Mouse (Mus musculus): ENCODE data around the gene Msto1. TPM values are rescaled to one million over a fixed set of nuclear protein-coding genes. Genes with fewer than 3 reads are reported as not detected.
"Not testable (repeated sequence)": the region's sequence is repeated elsewhere in the genome, so short reads cannot be mapped to it uniquely, and the experiment has no call there.

The Msto1 gene
- polyA plus RNA-seq (2015; fragmentation: Nextera tagmentation; extraction: Ambion mirVana): 43.4 and 45.6 TPM in 2 replicates

DNA sequence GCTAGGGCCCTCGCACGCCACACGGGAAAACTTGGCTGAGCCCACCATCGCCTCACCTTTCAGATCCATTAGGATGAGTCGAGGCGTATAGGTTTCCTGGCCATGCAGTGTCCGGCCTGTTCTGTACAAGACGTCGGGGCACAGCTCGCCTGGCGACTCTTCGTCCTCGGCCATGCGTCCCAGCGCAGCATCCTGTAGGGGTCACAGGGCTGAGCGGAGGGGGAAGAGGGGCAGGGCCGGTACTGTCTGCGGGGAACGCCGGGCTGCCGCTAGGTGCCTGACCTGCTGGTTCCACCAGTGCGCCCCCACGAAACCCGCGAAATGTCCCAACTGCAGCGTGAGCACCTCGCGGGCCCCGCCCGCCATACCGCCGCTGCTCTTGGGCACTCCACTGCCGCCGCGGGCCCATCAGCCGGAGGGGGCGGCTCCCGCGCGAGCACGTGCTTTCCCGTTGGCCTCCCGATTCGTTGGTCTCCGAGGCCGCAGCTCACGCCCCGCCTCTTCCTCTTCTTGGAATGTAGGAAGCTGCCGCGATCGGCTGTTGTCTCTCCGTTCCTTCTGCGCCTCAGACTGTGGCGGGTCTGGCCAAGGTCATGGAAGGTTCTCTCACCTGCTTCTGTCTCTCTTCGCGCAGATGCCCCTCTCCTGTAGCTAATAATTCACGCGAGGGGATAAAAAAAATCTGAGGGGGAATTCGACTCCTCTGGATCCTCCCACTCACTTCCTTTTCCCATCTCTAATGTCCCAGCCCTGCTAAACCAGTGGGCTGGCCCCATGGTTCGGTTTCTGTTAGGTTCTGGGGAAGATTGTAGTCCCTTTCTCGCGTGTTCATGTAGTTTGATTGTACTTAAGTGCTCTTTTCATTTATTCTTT lies at the start of gene Msto1:
Msto1 (minus strand) TSS at position 489 of the 873 bp plus-strand sequence.
- H3K9ac ChIP-seq (ENCODE audit: low read depth, low read length): peak within 1 kb of the TSS; percentile 82
- H3K4me2 ChIP-seq (ENCODE audit: low read depth, low read length): peak within 1 kb of the TSS; percentile 83
- peak within 1 kb of the TSS; percentile 90 for H3K27ac ChIP-seq (ENCODE audit: low read length)
- no peaks in the 10 kb centered on the region for H3K9me3 ChIP-seq (ENCODE audit: control insufficient read depth, low read length)
- WGBS: under 1% methylated on average over 61 of the region's 62 CpGs
- peak within 1 kb of the TSS; percentile 72 for H3K4me3 ChIP-seq (ENCODE audit: low read length)
- peaks cover 12% of the 10 kb centered on the region for H3K36me3 ChIP-seq (ENCODE audit: control insufficient read depth, insufficient read depth, low read length)
- peak; percentile 99 for ATAC-seq
- no peaks in the 10 kb centered on the region for H3K27me3 ChIP-seq (replicated peaks; ENCODE audit: control insufficient read depth, insufficient read depth, low read length)
- H3K4me1 ChIP-seq (ENCODE audit: control insufficient read depth, insufficient read depth, low read length): peaks cover 6% of the 10 kb centered on the region

DNA sequence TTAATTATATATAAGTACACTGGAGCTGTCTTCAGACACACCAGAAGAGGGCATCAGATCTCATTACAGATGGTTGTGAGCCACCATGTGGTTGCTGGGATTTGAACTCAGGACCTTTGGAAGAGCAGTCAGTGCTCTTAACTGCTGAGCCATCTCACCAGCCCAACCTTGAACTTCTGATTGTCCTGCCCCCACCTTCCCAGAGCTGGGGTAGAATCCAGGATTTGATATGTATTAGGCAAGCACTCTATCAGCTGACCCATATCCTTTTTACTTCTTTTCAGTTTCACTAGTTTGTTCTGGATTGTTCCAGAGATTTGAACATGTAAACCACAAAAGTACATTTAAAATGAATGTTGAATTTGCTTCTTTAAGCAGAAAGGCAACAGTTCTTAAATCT lies 49.4 kb upstream of the Msto1 start:
- not testable (repeated sequence) for H3K9me3 ChIP-seq (ENCODE audit: control insufficient read depth, low read length); H3K4me2 ChIP-seq (ENCODE audit: low read depth, low read length); H3K4me3 ChIP-seq (ENCODE audit: low read length); ATAC-seq; H3K36me3 ChIP-seq (ENCODE audit: control insufficient read depth, insufficient read depth, low read length); H3K27ac ChIP-seq (ENCODE audit: low read length); H3K9ac ChIP-seq (ENCODE audit: low read depth, low read length); H3K4me1 ChIP-seq (ENCODE audit: control insufficient read depth, insufficient read depth, low read length); H3K27me3 ChIP-seq (replicated peaks; ENCODE audit: control insufficient read depth, insufficient read depth, low read length)

DNA sequence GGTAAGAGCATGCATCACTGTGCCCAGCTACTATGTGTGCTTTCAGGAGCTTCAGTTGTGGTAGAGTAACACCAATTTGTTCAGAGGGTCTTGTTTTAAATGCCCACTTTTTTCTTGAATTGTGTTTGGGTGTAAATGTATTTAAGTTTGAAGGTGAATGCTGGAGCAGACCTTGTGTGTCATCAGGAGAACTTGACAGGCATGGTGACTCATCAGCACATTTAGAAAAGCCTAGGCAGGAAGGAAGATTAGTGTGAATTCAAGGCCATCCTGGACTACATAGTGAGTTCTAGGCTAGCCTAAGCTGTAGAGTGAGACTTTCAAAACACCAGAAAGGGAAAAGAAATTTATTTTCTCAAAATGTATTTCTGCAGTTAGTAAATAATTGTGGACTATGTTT lies 39.9 kb upstream of the Msto1 start:
- no peak overlapping the region for H3K4me2 ChIP-seq (ENCODE audit: low read depth, low read length)
- no peak overlapping the region for H3K4me3 ChIP-seq (ENCODE audit: low read length)
- ATAC-seq: no peak
- no peaks in the 10 kb centered on the region for H3K9me3 ChIP-seq (ENCODE audit: control insufficient read depth, low read length)
- no peak overlapping the region for H3K27ac ChIP-seq (ENCODE audit: low read length)
- no peaks in the 10 kb centered on the region for H3K27me3 ChIP-seq (replicated peaks; ENCODE audit: control insufficient read depth, insufficient read depth, low read length)
- no peak overlapping the region for H3K9ac ChIP-seq (ENCODE audit: low read depth, low read length)
- peaks cover 7% of the 10 kb centered on the region; the same call in 1 of the 2 replicates for H3K4me1 ChIP-seq (ENCODE audit: control insufficient read depth, insufficient read depth, low read length)
- H3K36me3 ChIP-seq (ENCODE audit: control insufficient read depth, insufficient read depth, low read length): no peaks in the 10 kb centered on the region

DNA sequence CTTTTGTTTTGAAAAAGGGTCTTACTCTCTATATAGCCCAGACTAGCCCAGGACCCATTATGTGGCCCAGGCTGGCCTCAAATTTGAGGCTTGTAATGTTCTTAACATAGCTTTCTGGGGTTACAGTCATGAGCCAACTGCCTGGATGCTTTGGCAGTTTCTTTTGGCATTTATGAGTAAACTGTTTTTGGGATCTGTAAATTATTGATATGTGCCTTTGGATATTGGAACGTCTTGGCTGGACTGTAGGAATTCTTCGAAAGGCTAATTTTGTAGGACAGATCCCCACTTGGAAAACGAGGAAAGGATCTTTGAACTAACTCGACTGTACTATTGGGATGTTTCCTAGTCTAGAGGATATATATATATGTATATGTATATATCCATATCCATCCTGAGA lies 39.4 kb upstream of the Msto1 start:
- Histone ChIP-seq H3K4me2 (ENCODE audit: low read depth, low read length) (no peak overlapping the region), H3K27me3 (replicated peaks; ENCODE audit: control insufficient read depth, insufficient read depth, low read length) (no peaks in the 10 kb centered on the region), H3K9me3 (ENCODE audit: control insufficient read depth, low read length) (no peaks in the 10 kb centered on the region), H3K4me1 (ENCODE audit: control insufficient read depth, insufficient read depth, low read length) (peaks cover 11% of the 10 kb centered on the region), H3K9ac (ENCODE audit: low read depth, low read length) (no peak overlapping the region), H3K4me3 (ENCODE audit: low read length) (no peak overlapping the region), H3K27ac (ENCODE audit: low read length) (no peak overlapping the region), H3K36me3 (ENCODE audit: control insufficient read depth, insufficient read depth, low read length) (no peaks in the 10 kb centered on the region)
- 82% methylated on average over 4 of the region's 4 CpGs for WGBS
- ATAC-seq: no peak

DNA sequence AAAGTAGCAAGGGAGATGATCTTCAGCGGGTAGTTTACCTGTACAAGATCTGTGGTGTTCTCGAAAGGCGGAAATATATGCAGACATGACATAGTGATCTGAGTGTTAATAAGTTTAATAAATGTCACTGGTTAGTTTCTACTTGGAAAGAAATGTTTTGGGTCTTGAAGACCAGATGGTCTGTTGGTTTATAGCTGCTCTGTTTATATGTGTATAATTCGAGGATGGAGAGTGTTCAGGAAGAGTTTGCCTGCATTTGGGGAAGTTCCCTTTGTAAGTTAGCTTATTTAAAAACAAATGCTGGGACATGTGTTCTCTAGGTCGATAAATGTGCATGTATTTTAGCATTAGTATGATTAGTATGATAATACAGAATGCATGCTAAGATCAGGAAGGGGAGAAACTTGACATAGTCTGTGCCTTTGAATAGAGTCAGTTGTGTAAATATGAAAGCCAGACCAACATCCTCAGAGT lies 37.6 kb upstream of the Msto1 start:
- Histone ChIP-seq H3K9me3 (ENCODE audit: control insufficient read depth, low read length) (no peaks in the 10 kb centered on the region), H3K4me1 (ENCODE audit: control insufficient read depth, insufficient read depth, low read length) (peaks cover 21% of the 10 kb centered on the region), H3K9ac (ENCODE audit: low read depth, low read length) (peak overlapping the region; percentile 99), H3K4me2 (ENCODE audit: low read depth, low read length) (peak overlapping the region; percentile 54), H3K27ac (ENCODE audit: low read length) (peak overlapping the region; percentile 98), H3K27me3 (replicated peaks; ENCODE audit: control insufficient read depth, insufficient read depth, low read length) (no peaks in the 10 kb centered on the region), H3K36me3 (ENCODE audit: control insufficient read depth, insufficient read depth, low read length) (no peaks in the 10 kb centered on the region), H3K4me3 (ENCODE audit: low read length) (peak overlapping the region; percentile 97)
- 0% methylated on average over 5 of the region's 5 CpGs for WGBS
- no peak for ATAC-seq

DNA sequence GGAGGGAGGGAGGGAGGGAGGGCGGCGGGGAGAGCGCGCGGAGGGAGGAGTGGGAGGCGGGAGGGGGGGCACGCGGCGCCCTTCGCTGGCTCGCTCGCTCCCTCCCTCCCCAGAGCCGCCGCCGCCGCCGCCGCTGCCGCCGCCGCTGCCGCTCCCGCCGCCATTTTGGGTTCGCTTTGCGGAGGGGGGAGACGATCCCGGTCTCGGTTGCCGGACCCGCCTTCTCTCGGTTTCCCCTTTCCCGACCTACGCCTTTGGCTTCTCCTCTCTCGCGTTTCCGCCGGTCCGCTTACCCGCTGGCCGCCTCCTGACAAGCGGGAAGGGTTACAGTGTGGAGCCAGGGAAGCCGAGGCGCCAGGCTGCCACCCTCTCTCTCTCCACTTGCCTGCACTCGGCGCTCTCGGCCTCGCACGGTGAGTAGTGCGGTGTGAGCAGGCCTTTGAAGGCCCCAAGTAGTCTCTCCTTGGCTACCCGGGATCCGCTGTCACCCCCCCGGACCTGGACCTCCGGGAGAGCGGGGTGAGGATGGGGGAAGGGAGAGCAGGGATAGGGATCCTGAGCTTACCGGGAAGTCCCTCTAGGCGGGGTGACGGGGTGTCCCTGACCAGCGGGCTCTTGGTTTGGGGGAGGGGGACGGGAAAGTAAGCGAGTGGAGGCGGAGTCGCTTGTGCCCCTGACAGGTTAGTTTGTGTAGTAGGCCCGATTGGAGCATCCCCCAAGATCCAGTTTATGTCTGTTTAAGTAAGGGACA lies 37.0 kb upstream of the Msto1 start, which contains the start of the genes Ash1l and Dap3:
Ash1l (plus strand) TSS at position 47 of the 751 bp plus-strand sequence.
Dap3 (minus strand) TSS at position 606 of the 751 bp plus-strand sequence.
- under 1% methylated on average over 34 of the region's 64 CpGs for WGBS
- peak within 1 kb of the TSS; percentile 99 for H3K9ac ChIP-seq (ENCODE audit: low read depth, low read length)

DNA sequence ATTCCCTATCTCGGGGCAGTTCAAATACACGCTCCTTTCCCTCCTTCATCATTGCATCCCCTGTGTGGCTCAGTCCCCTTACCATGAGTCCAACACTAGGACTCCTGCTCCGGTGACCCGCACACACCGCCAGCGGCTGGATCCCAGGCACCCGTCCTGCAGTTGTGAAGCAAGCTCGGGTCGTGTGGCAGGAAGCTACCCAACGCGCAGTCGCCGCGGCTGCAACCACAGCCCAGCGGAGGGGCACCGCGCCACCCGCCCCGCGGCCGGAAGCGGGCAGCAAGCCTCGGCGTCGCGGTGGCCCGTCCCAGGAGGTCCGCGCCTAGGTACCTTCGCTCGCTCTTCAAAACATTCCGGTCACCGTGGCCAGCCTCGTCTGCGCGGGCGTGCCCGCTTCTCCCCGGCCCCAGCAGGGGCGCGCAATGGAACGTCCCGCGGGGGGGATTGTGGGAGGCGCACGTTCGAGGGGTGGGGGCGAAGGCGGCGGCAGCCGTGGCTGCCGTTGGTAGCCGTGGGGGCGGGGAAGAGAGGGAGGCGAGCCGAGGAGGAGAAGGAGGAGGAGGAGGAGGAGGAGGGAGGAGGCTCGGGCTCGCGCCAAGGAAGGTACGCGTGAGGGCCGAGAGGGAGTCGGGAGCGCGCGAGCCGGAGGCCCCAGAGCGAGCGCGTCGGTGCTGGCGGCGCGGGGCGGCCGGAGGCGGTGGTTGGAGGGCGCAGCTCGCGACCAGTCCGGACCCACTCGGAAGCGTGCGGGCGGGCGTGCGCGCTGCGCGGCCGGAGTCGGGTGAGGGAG lies 36.2 kb upstream of the Msto1 start:
- Histone ChIP-seq H3K27ac (ENCODE audit: low read length) (peak overlapping the region; percentile 98), H3K4me2 (ENCODE audit: low read depth, low read length) (peak overlapping the region; percentile 62), H3K4me3 (ENCODE audit: low read length) (peak overlapping the region; percentile 97), H3K9me3 (ENCODE audit: control insufficient read depth, low read length) (no peaks in the 10 kb centered on the region), H3K9ac (ENCODE audit: low read depth, low read length) (peak overlapping the region; percentile 99), H3K4me1 (ENCODE audit: control insufficient read depth, insufficient read depth, low read length) (peaks cover 21% of the 10 kb centered on the region), H3K27me3 (replicated peaks; ENCODE audit: control insufficient read depth, insufficient read depth, low read length) (no peaks in the 10 kb centered on the region), H3K36me3 (ENCODE audit: control insufficient read depth, insufficient read depth, low read length) (no peaks in the 10 kb centered on the region)
- peak; percentile 92 for ATAC-seq
- WGBS: under 1% methylated on average over 70 of the region's 92 CpGs

More for the DNA sequence above, 37.0 kb upstream of the Msto1 start, which contains the start of the genes Ash1l and Dap3:
- peak; percentile 72 for ATAC-seq
- Histone ChIP-seq H3K4me1 (ENCODE audit: control insufficient read depth, insufficient read depth, low read length) (peaks cover 21% of the 10 kb centered on the region), H3K9me3 (ENCODE audit: control insufficient read depth, low read length) (no peaks in the 10 kb centered on the region), H3K4me3 (ENCODE audit: low read length) (peak within 1 kb of the TSS; percentile 97), H3K27ac (ENCODE audit: low read length) (peak within 1 kb of the TSS; percentile 98), H3K4me2 (ENCODE audit: low read depth, low read length) (peak within 1 kb of the TSS; percentile 62), H3K36me3 (ENCODE audit: control insufficient read depth, insufficient read depth, low read length) (no peaks in the 10 kb centered on the region), H3K27me3 (replicated peaks; ENCODE audit: control insufficient read depth, insufficient read depth, low read length) (no peaks in the 10 kb centered on the region)

DNA sequence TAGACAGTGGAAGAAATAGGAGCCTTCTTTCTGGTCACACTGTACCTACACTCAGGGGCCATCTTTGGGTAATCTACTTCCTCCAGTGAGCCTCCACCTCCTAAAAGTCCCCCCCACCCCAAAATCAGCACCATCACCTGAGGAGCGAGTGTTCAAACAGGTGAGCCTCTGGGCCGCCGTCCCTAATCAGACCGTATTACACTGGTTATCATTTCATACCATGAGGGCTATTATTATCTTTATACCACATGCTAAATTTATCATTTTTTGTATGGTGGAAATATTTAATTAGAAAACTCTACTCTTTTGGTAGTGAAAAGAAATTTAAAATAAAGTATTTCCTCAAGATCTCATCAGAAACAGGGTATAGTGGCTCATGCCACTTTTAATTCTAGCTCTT lies 30.3 kb upstream of the Msto1 start:
- H3K27ac ChIP-seq (ENCODE audit: low read length): no peak overlapping the region
- no peak for ATAC-seq
- no peak overlapping the region for H3K4me3 ChIP-seq (ENCODE audit: low read length)
- H3K36me3 ChIP-seq (ENCODE audit: control insufficient read depth, insufficient read depth, low read length): 0 out of 2 replicates have a peak, but pooled peaks cover 2% of the 10 kb centered on the region
- H3K4me1 ChIP-seq (ENCODE audit: control insufficient read depth, insufficient read depth, low read length): peaks cover 15% of the 10 kb centered on the region
- H3K9me3 ChIP-seq (ENCODE audit: control insufficient read depth, low read length): no peaks in the 10 kb centered on the region
- no peak overlapping the region for H3K9ac ChIP-seq (ENCODE audit: low read depth, low read length)
- no peaks in the 10 kb centered on the region for H3K27me3 ChIP-seq (replicated peaks; ENCODE audit: control insufficient read depth, insufficient read depth, low read length)
- no peak overlapping the region for H3K4me2 ChIP-seq (ENCODE audit: low read depth, low read length)
- WGBS: 93% methylated on average over 4 of the region's 4 CpGs
